Mouse (Mus musculus): Measurements from ENCODE around the gene Olfr374. TPM values are rescaled to one million over a fixed set of nuclear protein-coding genes. Genes with fewer than 3 reads are reported as not detected.

The Olfr374 gene
- polyA plus RNA-seq, 1 experiment, result not detected

Other genes starting within 250 kb of the Olfr374 start
- gene Zfp709, start 225.0 kb upstream of the Olfr374 start, polyA plus RNA-seq (2012; rRNA removed), result 2.0 and 2.7 TPM in 2 replicates
- gene Zfp882, start 198.4 kb upstream of the Olfr374 start, polyA plus RNA-seq (2012; rRNA removed), result 2.1 and 2.6 TPM in 2 replicates
- 17.0 and 20.5 TPM in 2 replicates for gene Zfp617, start 198.4 kb upstream of the Olfr374 start, polyA plus RNA-seq (2012; rRNA removed)
- gene Zfp961, start 156.0 kb upstream of the Olfr374 start, polyA plus RNA-seq (2012; rRNA removed), result 18.9 and 21.7 TPM in 2 replicates
- 3.6 TPM in 2 replicates for gene Cyp4f18, start 97.4 kb upstream of the Olfr374 start, polyA plus RNA-seq (2012; rRNA removed)
- not detected in 2 replicates for gene Olfr372, start 65.8 kb upstream of the Olfr374 start, polyA plus RNA-seq (2012; rRNA removed)
- not detected in 2 replicates for gene Olfr373, start 23.9 kb upstream of the Olfr374 start, polyA plus RNA-seq (2012; rRNA removed)
- 200 and 234 TPM in 2 replicates for gene Tpm4, start 27.9 kb downstream of the Olfr374 start, polyA plus RNA-seq (2012; rRNA removed)
- 82.2 and 89.4 TPM in 2 replicates for gene Rab8a, start 54.2 kb downstream of the Olfr374 start, polyA plus RNA-seq (2012; rRNA removed)
- gene Hsh2d, start 82.6 kb downstream of the Olfr374 start, polyA plus RNA-seq (2012; rRNA removed), result 0.23 and 0.24 TPM in 2 replicates
- 0.04 and 0.11 TPM in 2 replicates for gene Cib3, start 105.8 kb downstream of the Olfr374 start, polyA plus RNA-seq (2012; rRNA removed)
- not detected in 2 replicates for gene Gm11034, start 106.6 kb downstream of the Olfr374 start, polyA plus RNA-seq (2012; rRNA removed)
- 70.7 and 77.4 TPM in 2 replicates for gene Fam32a, start 112.7 kb downstream of the Olfr374 start, polyA plus RNA-seq (2012; rRNA removed)
- gene Ap1m1, start 133.0 kb downstream of the Olfr374 start, polyA plus RNA-seq (2012; rRNA removed), result 75.1 TPM in 2 replicates
- 6.2 and 8.5 TPM in 2 replicates for gene Gm10282, start 198.2 kb downstream of the Olfr374 start, polyA plus RNA-seq (2012; rRNA removed)
- 32.4 and 36.7 TPM in 2 replicates for gene Klf2, start 212.0 kb downstream of the Olfr374 start, polyA plus RNA-seq (2012; rRNA removed)